Mouse (Mus musculus) embryonic fibroblast, embryonic 13.5 days (primary cell): ENCODE data around the gene Ube2d1.

Experiments used
- CTCF ChIP-seq: IDR thresholded peaks from 2 replicates; pipeline ENCODE4 v1.5.1; 2011; ENCODE audit warnings: mild to moderate bottlenecking, control low read depth, low read length, moderate library complexity, borderline replicate concordance; ENCODE audit not compliant: insufficient read depth
- POLR2A ChIP-seq: IDR thresholded peaks from 2 replicates; pipeline ENCODE4 v1.6.1; 2011; ENCODE audit warnings: low read depth, mild to moderate bottlenecking, control low read depth, low read length, moderate library complexity

DNA sequence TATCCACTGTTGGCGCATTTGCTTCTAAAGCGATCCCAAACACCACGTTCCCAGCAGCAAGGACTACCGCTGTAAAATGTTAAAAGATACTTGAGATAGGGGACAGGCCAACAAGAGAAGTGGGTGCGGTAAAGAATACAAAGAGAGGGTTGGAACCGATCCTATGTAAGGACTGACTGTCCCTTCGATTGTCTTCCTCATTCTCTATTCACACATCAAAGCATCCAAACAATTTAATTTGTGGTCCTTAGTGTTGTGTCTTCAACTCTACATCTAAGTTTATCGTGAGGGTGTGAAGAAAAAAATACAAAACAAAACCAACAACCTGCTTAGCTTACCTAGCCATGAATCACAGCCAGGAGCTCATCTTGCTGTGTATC is 941 bp downstream of the Ube2d1 start:
- TF ChIP-seq CTCF (no peak), POLR2A (no peak)
